Mouse (Mus musculus): ENCODE data around the gene Tcf20. TPM values are rescaled to one million over a fixed set of nuclear protein-coding genes. Genes with fewer than 3 reads are reported as not detected.
A peak's percentile ranks its signal among the peaks of the same experiment; 100 is the strongest.

Tcf20 gene
- polyA plus RNA-seq, 1 experiment from 2014 or later, result 14.3 TPM

- peaks cover 45% of the 10 kb centered on the region for H3K27me3 ChIP-seq
- 87% methylated on average over 5 of the region's 5 CpGs for WGBS
Measured at GRCm38 (mm10) chr15:82931436-82931835, 56.2 kb downstream of the Tcf20 start.

GRCm38 (mm10) chr15:82929595-82929994 lies 58.1 kb downstream of the Tcf20 start:
- peak; percentile 33; the same call in 1 of the 2 replicates for ATAC-seq (ENCODE audit: low FRiP score, low read depth)
- Histone ChIP-seq H3K27ac (peak overlapping the region; percentile 40; the same call in 1 of the 2 replicates), H3K27me3 (peaks cover 40% of the 10 kb centered on the region), H3K36me3 (no peaks in the 10 kb centered on the region), H3K9me3 (no peaks in the 10 kb centered on the region), H3K4me1 (peaks cover 78% of the 10 kb centered on the region), H3K9ac (no peak overlapping the region), H3K4me3 (no peak overlapping the region), H3K4me2 (replicated peaks) (peak overlapping the region; percentile 23)
- 5% methylated on average over 9 of the region's 9 CpGs for WGBS

More at GRCm38 (mm10) chr15:82931436-82931835, 56.2 kb downstream of the Tcf20 start:
- H3K4me1 ChIP-seq, result peaks cover 73% of the 10 kb centered on the region
- no peak overlapping the region for H3K27ac ChIP-seq
- no peaks in the 10 kb centered on the region for H3K9me3 ChIP-seq
- H3K4me2 ChIP-seq (replicated peaks), result no peak overlapping the region
- H3K4me3 ChIP-seq, result no peak overlapping the region
- no peak for ATAC-seq (ENCODE audit: low FRiP score, low read depth)
- no peak overlapping the region for H3K9ac ChIP-seq
- no peaks in the 10 kb centered on the region for H3K36me3 ChIP-seq

GRCm38 (mm10) chr15:82928844-82929243 lies 58.8 kb downstream of the Tcf20 start:
- H3K36me3 ChIP-seq, result no peaks in the 10 kb centered on the region
- peaks cover 80% of the 10 kb centered on the region for H3K4me1 ChIP-seq
- no peak for ATAC-seq (ENCODE audit: low FRiP score, low read depth)
- H3K9ac ChIP-seq, result peak overlapping the region; percentile 13; the same call in 1 of the 2 replicates
- no peaks in the 10 kb centered on the region for H3K9me3 ChIP-seq
- H3K4me3 ChIP-seq, result no peak overlapping the region
- H3K4me2 ChIP-seq (replicated peaks), result no peak overlapping the region
- peaks cover 38% of the 10 kb centered on the region for H3K27me3 ChIP-seq
- 46% methylated on average over 8 of the region's 8 CpGs for WGBS
- H3K27ac ChIP-seq, result peak overlapping the region; percentile 40; the same call in 1 of the 2 replicates

GRCm38 (mm10) chr15:82928023-82928422 lies 59.6 kb downstream of the Tcf20 start:
- ATAC-seq (ENCODE audit: low FRiP score, low read depth), result no peak
- H3K4me2 ChIP-seq (replicated peaks), result peak overlapping the region; percentile 28
- WGBS, result 6% methylated on average over 6 of the region's 6 CpGs
- no peaks in the 10 kb centered on the region for H3K9me3 ChIP-seq
- H3K4me3 ChIP-seq, result no peak overlapping the region
- H3K36me3 ChIP-seq, result no peaks in the 10 kb centered on the region
- peak overlapping the region; percentile 13; the same call in 1 of the 2 replicates for H3K9ac ChIP-seq
- H3K27ac ChIP-seq, result no peak overlapping the region
- H3K27me3 ChIP-seq, result peaks cover 41% of the 10 kb centered on the region
- peaks cover 80% of the 10 kb centered on the region for H3K4me1 ChIP-seq

- ATAC-seq (ENCODE audit: low FRiP score, low read depth), result no peak
- Histone ChIP-seq H3K9ac (no peak overlapping the region), H3K9me3 (no peaks in the 10 kb centered on the region), H3K4me1 (peaks cover 85% of the 10 kb centered on the region), H3K4me2 (replicated peaks) (no peak overlapping the region), H3K27me3 (peaks cover 41% of the 10 kb centered on the region), H3K36me3 (no peaks in the 10 kb centered on the region), H3K4me3 (no peak overlapping the region), H3K27ac (no peak overlapping the region)
- WGBS, result 65% methylated on average over 5 of the region's 5 CpGs
Measured at GRCm38 (mm10) chr15:82927057-82927456, 60.6 kb downstream of the Tcf20 start.

GRCm38 (mm10) chr15:82924679-82925425 lies 62.8 kb downstream of the Tcf20 start:
- peak; percentile 50; the same call in 1 of the 2 replicates for ATAC-seq (ENCODE audit: low FRiP score, low read depth)
- no peaks in the 10 kb centered on the region for H3K36me3 ChIP-seq
- peak overlapping the region; percentile 88 for H3K27ac ChIP-seq
- H3K4me1 ChIP-seq, result peaks cover 93% of the 10 kb centered on the region
- peak overlapping the region; percentile 11; the same call in 1 of the 2 replicates for H3K4me3 ChIP-seq
- 0% methylated on average over 10 of the region's 11 CpGs for WGBS
- H3K9ac ChIP-seq, result no peak overlapping the region
- peak overlapping the region; percentile 53 for H3K4me2 ChIP-seq (replicated peaks)
- peaks cover 37% of the 10 kb centered on the region for H3K27me3 ChIP-seq
- no peaks in the 10 kb centered on the region for H3K9me3 ChIP-seq

GRCm38 (mm10) chr15:82923531-82923930 lies 64.1 kb downstream of the Tcf20 start:
- H3K4me3 ChIP-seq, result no peak overlapping the region
- no peaks in the 10 kb centered on the region for H3K36me3 ChIP-seq
- 44% methylated on average over 5 of the region's 5 CpGs for WGBS
- no peaks in the 10 kb centered on the region for H3K9me3 ChIP-seq
- H3K27me3 ChIP-seq, result peaks cover 41% of the 10 kb centered on the region; the same call in 1 of the 2 replicates
- H3K4me1 ChIP-seq, result peaks cover 91% of the 10 kb centered on the region
- ATAC-seq (ENCODE audit: low FRiP score, low read depth), result no peak
- H3K9ac ChIP-seq, result 0 out of 2 replicates have a peak overlapping the region, but pooled peaks have one; percentile 13
- H3K4me2 ChIP-seq (replicated peaks), result no peak overlapping the region
- no peak overlapping the region for H3K27ac ChIP-seq

GRCm38 (mm10) chr15:82922755-82923154 lies 64.9 kb downstream of the Tcf20 start:
- Histone ChIP-seq H3K9me3 (no peaks in the 10 kb centered on the region), H3K4me3 (no peak overlapping the region), H3K27ac (peak overlapping the region; percentile 80), H3K4me1 (peaks cover 91% of the 10 kb centered on the region), H3K9ac (peak overlapping the region; percentile 43; the same call in 1 of the 2 replicates), H3K4me2 (replicated peaks) (peak overlapping the region; percentile 53), H3K27me3 (peaks cover 35% of the 10 kb centered on the region; the same call in 1 of the 2 replicates), H3K36me3 (no peaks in the 10 kb centered on the region)
- no peak for ATAC-seq (ENCODE audit: low FRiP score, low read depth)
- 66% methylated on average over 4 of the region's 4 CpGs for WGBS

- Histone ChIP-seq H3K9ac (0 out of 2 replicates have a peak overlapping the region, but pooled peaks have one; percentile 43), H3K27me3 (peaks cover 28% of the 10 kb centered on the region; the same call in 1 of the 2 replicates), H3K36me3 (no peaks in the 10 kb centered on the region), H3K4me1 (peaks cover 91% of the 10 kb centered on the region), H3K27ac (peak overlapping the region; percentile 80), H3K4me2 (replicated peaks) (peak overlapping the region; percentile 53), H3K9me3 (no peaks in the 10 kb centered on the region), H3K4me3 (no peak overlapping the region)
- WGBS, result 22% methylated on average over 12 of the region's 12 CpGs
- peak; percentile 35; the same call in 1 of the 2 replicates for ATAC-seq (ENCODE audit: low FRiP score, low read depth)
Measured at GRCm38 (mm10) chr15:82922052-82922451, 65.6 kb downstream of the Tcf20 start.

- Histone ChIP-seq H3K36me3 (no peaks in the 10 kb centered on the region), H3K9me3 (no peaks in the 10 kb centered on the region), H3K4me3 (no peak overlapping the region), H3K27me3 (peaks cover 24% of the 10 kb centered on the region; the same call in 1 of the 2 replicates), H3K4me2 (replicated peaks) (peak overlapping the region; percentile 53), H3K9ac (no peak overlapping the region), H3K27ac (peak overlapping the region; percentile 80; the same call in 1 of the 2 replicates), H3K4me1 (peaks cover 90% of the 10 kb centered on the region)
- 73% methylated on average over 1 of the region's 1 CpGs for WGBS
- ATAC-seq (ENCODE audit: low FRiP score, low read depth), result no peak
Measured at GRCm38 (mm10) chr15:82921559-82921958, 66.1 kb downstream of the Tcf20 start.

- Histone ChIP-seq H3K27me3 (peaks cover 24% of the 10 kb centered on the region; the same call in 1 of the 2 replicates), H3K4me1 (peaks cover 90% of the 10 kb centered on the region), H3K4me3 (no peak overlapping the region), H3K36me3 (no peaks in the 10 kb centered on the region), H3K9me3 (no peaks in the 10 kb centered on the region), H3K27ac (no peak overlapping the region), H3K4me2 (replicated peaks) (peak overlapping the region; percentile 53), H3K9ac (no peak overlapping the region)
- WGBS, result 5% methylated on average over 13 of the region's 13 CpGs
- no peak for ATAC-seq (ENCODE audit: low FRiP score, low read depth)
Measured at GRCm38 (mm10) chr15:82920895-82921515, 66.7 kb downstream of the Tcf20 start.

GRCm38 (mm10) chr15:82917965-82918364 lies 69.7 kb downstream of the Tcf20 start:
- Histone ChIP-seq H3K36me3 (no peaks in the 10 kb centered on the region), H3K27ac (peak overlapping the region; percentile 49; the same call in 1 of the 2 replicates), H3K9me3 (no peaks in the 10 kb centered on the region), H3K9ac (peak overlapping the region; percentile 45; the same call in 1 of the 2 replicates), H3K4me2 (replicated peaks) (peak overlapping the region; percentile 55), H3K4me1 (peaks cover 71% of the 10 kb centered on the region), H3K27me3 (peaks cover 39% of the 10 kb centered on the region), H3K4me3 (0 out of 2 replicates have a peak overlapping the region, but pooled peaks have one; percentile 3)
- no peak for ATAC-seq (ENCODE audit: low FRiP score, low read depth)
- 53% methylated on average over 3 of the region's 3 CpGs for WGBS

Measured in limb, embryonic 13.5 days (tissue).